Mouse (Mus musculus) stomach, postnatal 0 days (tissue): ENCODE results near the gene Akr1c12.

Source experiments
- CTCF ChIP-seq: IDR thresholded peaks from 2 replicates; pipeline ENCODE4 v1.5.1; 2016; ENCODE audit warnings: antibody characterized with exemption, low read depth, mild to moderate bottlenecking, moderate library complexity
- EP300 ChIP-seq: optimal IDR thresholded peaks from 2 replicates; pipeline ENCODE3; 2016; ENCODE audit warnings: antibody characterized with exemption

DNA sequence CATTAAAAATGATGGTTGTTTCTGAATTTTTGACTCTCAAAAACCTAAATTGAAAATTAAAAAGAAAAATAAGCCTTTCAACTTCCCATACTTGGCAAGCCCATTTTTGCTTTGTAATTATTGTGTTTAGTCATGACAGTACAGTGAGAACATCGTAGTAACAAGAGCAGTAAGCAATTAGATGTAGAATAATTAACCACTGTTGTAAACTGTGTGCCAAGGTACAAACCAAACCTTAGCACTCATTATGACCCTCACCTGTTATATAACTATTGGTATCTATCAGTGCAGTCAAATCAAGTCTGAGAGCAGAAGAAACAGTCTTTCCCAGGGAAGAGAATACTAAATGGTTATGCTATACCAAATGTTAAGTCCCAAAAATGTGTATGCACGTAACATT, 14.2 kb downstream of the Akr1c12 start:
- TF ChIP-seq CTCF (no peak), EP300 (no peak)
